Mouse (Mus musculus) layer of hippocampus, postnatal 36 days (tissue): ENCODE data around the gene Abca8b. TPM values are rescaled to one million over a fixed set of nuclear protein-coding genes. Genes with fewer than 3 reads are reported as not detected.

Experiments used
- total RNA-seq, 2 experiments: library from RNA; stranded (reverse); gene quantifications; 2 replicates each; pipeline ENCODE4 v1.2.3; 2021

The Abca8b gene
- total RNA-seq, 2 experiments from 2014 or later, result 10.2 to 10.6 TPM

Other genes with a start within 250 kb of the Abca8b start
- gene 1700012B07Rik, start 167.8 kb downstream of the Abca8b start, total RNA-seq, result not detected
- 1 to 10 TPM; 2.9 to 4.3 TPM for gene Abca8a, start 100.1 kb upstream of the Abca8b start, total RNA-seq
- gene Abca9, start 172.4 kb upstream of the Abca8b start, total RNA-seq, result 1 to 10 TPM; 6.3 to 7.0 TPM